Mouse (Mus musculus): ENCODE data around the gene Mpc2.
A peak's percentile ranks its signal among the peaks of the same experiment; 100 is the strongest.

- TF ChIP-seq CTCF (IDR thresholded peaks at IDR 0.05; ENCODE audit: low read depth, low read length) (peak; percentile 26), EP300 (IDR thresholded peaks at IDR 0.05; ENCODE audit: insufficient read depth, low read depth, low read length) (no peak), POLR2A (IDR thresholded peaks at IDR 0.05; ENCODE audit: insufficient read depth, low read length) (no peak)
These were observed 43.0 kb downstream of the Mpc2 start for GRCm38 (mm10) chr1:165503307-165504024.
